Mouse (Mus musculus) midbrain, postnatal 0 days (tissue): ENCODE data around the gene Nav2. TPM values are rescaled to one million over a fixed set of nuclear protein-coding genes. Genes with fewer than 3 reads are reported as not detected.

Experiments used
- ATAC-seq: fragments of 200-750 bp; cut with Nextera tagmentation; 2 replicates; pipeline ENCODE4 v1.8.0; 2017; ENCODE audit warnings: moderate number of reproducible peaks, mild to moderate bottlenecking, moderate TSS enrichment, moderate library complexity; ENCODE audit not compliant: low FRiP score
- DNase-seq: peaks from one replicate; pipeline ENCODE4 v3.0.0-alpha.2; 2015; ENCODE audit warnings: low spot score
- H3K27ac ChIP-seq: fragments of 300-500 bp; sonication (generic); 2 replicates; pipeline ENCODE4 v1.5.1; 2014; ENCODE audit warnings: low read depth, mild to moderate bottlenecking, low read length, mixed read lengths
- H3K27me3 ChIP-seq: fragments of 300-500 bp; sonication (generic); 2 replicates; pipeline ENCODE4 v1.6.1; 2014; ENCODE audit warnings: low read length, control low read depth, mixed read lengths; ENCODE audit not compliant: insufficient read depth
- H3K36me3 ChIP-seq: fragments of 300-500 bp; sonication (generic); 2 replicates; pipeline ENCODE4 v1.6.1; 2014; ENCODE audit warnings: low read length, control low read depth, mixed read lengths; ENCODE audit not compliant: insufficient read depth
- H3K4me1 ChIP-seq: fragments of 300-500 bp; sonication (generic); 2 replicates; pipeline ENCODE4 v1.6.1; 2014; ENCODE audit warnings: mild to moderate bottlenecking, control low read depth, antibody characterized with exemption, low read length, mixed read lengths; ENCODE audit not compliant: insufficient read depth
- H3K4me2 ChIP-seq: fragments of 300-500 bp; sonication (generic); 2 replicates; pipeline ENCODE4 v1.6.1; 2014; ENCODE audit warnings: low read depth, mild to moderate bottlenecking, low read length, mixed read lengths; ENCODE audit not compliant: poor library complexity, severe bottlenecking
- H3K4me3 ChIP-seq: fragments of 300-500 bp; sonication (generic); 2 replicates; pipeline ENCODE4 v1.5.1; 2014; ENCODE audit warnings: low read depth, mild to moderate bottlenecking, low read length, moderate library complexity
- H3K9ac ChIP-seq: fragments of 300-500 bp; sonication (generic); replicated peaks from 2 replicates; pipeline ENCODE4 v1.6.1; 2014; ENCODE audit warnings: mild to moderate bottlenecking, low read length, moderate library complexity, mixed read lengths; ENCODE audit not compliant: poor library complexity, severe bottlenecking
- H3K9me3 ChIP-seq: fragments of 300-500 bp; sonication (generic); 2 replicates; pipeline ENCODE4 v1.6.1; 2016; ENCODE audit warnings: low read length, control low read depth
- CTCF ChIP-seq: IDR thresholded peaks from 2 replicates; pipeline ENCODE4 v1.5.1; 2016; ENCODE audit warnings: antibody characterized with exemption, mild to moderate bottlenecking
- WGBS: fragments of 180-500 bp; shearing (Covaris S2); extraction: QIAGEN DNeasy Blood & Tissue Kit; methylation state at CpG from one replicate; pipeline ENCODE4 v1.1.7; 2014; 5-methylcytosine and 5-hydroxymethylcytosine counted together
- polyA plus RNA-seq: library from polyadenylated mRNA; unstranded; fragments of >200 nt; fragmentation: Nextera tagmentation; extraction: Ambion mirVana; gene quantifications from 2 replicates; pipeline ENCODE4 v1.2.1, GENCODE M21; 2015
- total RNA-seq: library from RNA; depleted of rRNA; stranded (reverse); fragments of >200 nt; gene quantifications from 2 replicates; pipeline ENCODE4 v1.2.3, GENCODE M21; 2014

Nav2 gene
- total and polyA plus RNA-seq, 2 experiments from 2014 or later, result 18.3 to 53.8 TPM

GRCm38 (mm10) chr7:49511820-49512453 lies 603.4 kb downstream of the Nav2 start:
- no peak for TF ChIP-seq CTCF
- 57% methylated on average over 7 of the region's 7 CpGs for WGBS
- H3K9ac ChIP-seq, result no peak overlapping the region
- H3K36me3 ChIP-seq, result no peaks in the 10 kb centered on the region
- no peaks in the 10 kb centered on the region for H3K27me3 ChIP-seq
- no peak overlapping the region for H3K4me3 ChIP-seq
- no peaks in the 10 kb centered on the region for H3K4me1 ChIP-seq
- ATAC-seq, result no peak
- no peak for DNase-seq
- H3K4me2 ChIP-seq, result no peak overlapping the region
- H3K27ac ChIP-seq, result no peak overlapping the region
- H3K9me3 ChIP-seq, result no peaks in the 10 kb centered on the region

GRCm38 (mm10) chr7:49513763-49514437 lies 605.4 kb downstream of the Nav2 start:
- TF ChIP-seq CTCF, result no peak
- H3K4me1 ChIP-seq, result no peaks in the 10 kb centered on the region
- no peak overlapping the region for H3K4me3 ChIP-seq
- WGBS, result 65% methylated on average over 6 of the region's 6 CpGs
- H3K27me3 ChIP-seq, result no peaks in the 10 kb centered on the region
- DNase-seq (no peak), ATAC-seq (no peak)
- H3K9ac ChIP-seq, result no peak overlapping the region
- no peak overlapping the region for H3K27ac ChIP-seq
- H3K36me3 ChIP-seq, result no peaks in the 10 kb centered on the region
- H3K4me2 ChIP-seq, result no peak overlapping the region
- H3K9me3 ChIP-seq, result no peaks in the 10 kb centered on the region

GRCm38 (mm10) chr7:49515012-49515411 lies 606.5 kb downstream of the Nav2 start:
- TF ChIP-seq CTCF, result no peak
- Histone ChIP-seq H3K4me1 (no peaks in the 10 kb centered on the region), H3K27me3 (no peaks in the 10 kb centered on the region), H3K9me3 (no peaks in the 10 kb centered on the region), H3K36me3 (no peaks in the 10 kb centered on the region), H3K27ac (no peak overlapping the region), H3K9ac (no peak overlapping the region), H3K4me3 (no peak overlapping the region), H3K4me2 (no peak overlapping the region)
- ATAC-seq (no peak), DNase-seq (no peak)
- WGBS, result 86% methylated on average over 2 of the region's 2 CpGs

GRCm38 (mm10) chr7:49520504-49520903 lies 612.0 kb downstream of the Nav2 start:
- ATAC-seq (no peak), DNase-seq (no peak)
- H3K9me3 ChIP-seq, result no peaks in the 10 kb centered on the region
- H3K4me1 ChIP-seq, result peaks cover 11% of the 10 kb centered on the region; the same call in 1 of the 2 replicates
- H3K4me3 ChIP-seq, result no peak overlapping the region
- H3K4me2 ChIP-seq, result no peak overlapping the region
- no peak for TF ChIP-seq CTCF
- WGBS, result 71% methylated on average over 2 of the region's 2 CpGs
- no peaks in the 10 kb centered on the region for H3K36me3 ChIP-seq
- H3K27ac ChIP-seq, result no peak overlapping the region
- no peaks in the 10 kb centered on the region for H3K27me3 ChIP-seq
- no peak overlapping the region for H3K9ac ChIP-seq

- 35% methylated on average over 4 of the region's 4 CpGs for WGBS
- Histone ChIP-seq H3K27me3 (no peaks in the 10 kb centered on the region), H3K9me3 (no peaks in the 10 kb centered on the region), H3K27ac (no peak overlapping the region), H3K4me3 (no peak overlapping the region), H3K9ac (no peak overlapping the region), H3K4me2 (0 out of 2 replicates have a peak overlapping the region, but pooled peaks have one; percentile 45), H3K36me3 (no peaks in the 10 kb centered on the region), H3K4me1 (peaks cover 11% of the 10 kb centered on the region; the same call in 1 of the 2 replicates)
- TF ChIP-seq CTCF, result no peak
- ATAC-seq (no peak), DNase-seq (no peak)
Observed at GRCm38 (mm10) chr7:49521349-49521748, 612.8 kb downstream of the Nav2 start.

- WGBS, result 7% methylated on average over 9 of the region's 9 CpGs
- H3K4me3 ChIP-seq, result peak overlapping the region; percentile 19; the same call in 1 of the 2 replicates
Observed at GRCm38 (mm10) chr7:49521976-49522375, 613.5 kb downstream of the Nav2 start.

More at GRCm38 (mm10) chr7:49521976-49522375, 613.5 kb downstream of the Nav2 start:
- ATAC-seq (no peak), DNase-seq (no peak)
- H3K36me3 ChIP-seq, result no peaks in the 10 kb centered on the region
- no peak for TF ChIP-seq CTCF
- H3K4me2 ChIP-seq, result peak overlapping the region; percentile 45
- no peak overlapping the region for H3K27ac ChIP-seq
- H3K9me3 ChIP-seq, result no peaks in the 10 kb centered on the region
- peaks cover 11% of the 10 kb centered on the region; the same call in 1 of the 2 replicates for H3K4me1 ChIP-seq
- no peak overlapping the region for H3K9ac ChIP-seq
- H3K27me3 ChIP-seq, result no peaks in the 10 kb centered on the region
